Mouse (Mus musculus) MEL (cell line): Measurements from ENCODE around the gene Myl12a. TPM values are rescaled to one million over a fixed set of nuclear protein-coding genes. Genes with fewer than 3 reads are reported as not detected.

Source experiments
- DNase-seq: peaks from one replicate; pipeline ENCODE4 v3.0.0; 2011; ENCODE audit warnings: low read depth, low spot score
- H3K27ac ChIP-seq: 2 replicates; pipeline ENCODE4 v1.5.1; 2012; ENCODE audit warnings: low read depth, mild to moderate bottlenecking, control low read depth, low read length, moderate library complexity; ENCODE audit not compliant: control insufficient read depth
- H3K27me3 ChIP-seq, 2 experiments: fragments of 150-350 bp in 1 of 2; sonication (generic) in 1 of 2; 2 replicates each; pipeline ENCODE4 v1.6.1; 2012; ENCODE audit warnings: low read length in 2 of 2, mild to moderate bottlenecking in 2 of 2, improper control_type of control experiment in 1 of 2, moderate library complexity in 1 of 2; ENCODE audit not compliant: insufficient read depth in 2 of 2, control insufficient read depth in 1 of 2
- H3K36me3 ChIP-seq, 2 experiments: 2 replicates each; pipeline ENCODE4 v1.6.1; 2012 to 2014; ENCODE audit warnings: low read length in 2 of 2, improper control_type of control experiment in 1 of 2, inconsistent platforms in 1 of 2, mild to moderate bottlenecking in 1 of 2; ENCODE audit not compliant: insufficient read depth in 2 of 2, control insufficient read depth in 1 of 2
- H3K4me1 ChIP-seq, 2 experiments: fragments of 150-350 bp in 1 of 2; sonication (generic) in 1 of 2; 2 replicates each; pipeline ENCODE4 v1.6.1; 2012; ENCODE audit warnings: low read length in 2 of 2, improper control_type of control experiment in 1 of 2, mild to moderate bottlenecking in 1 of 2; ENCODE audit not compliant: insufficient read depth in 2 of 2, control insufficient read depth in 1 of 2
- H3K4me3 ChIP-seq, 2 experiments: fragments of 150-350 bp in 1 of 2; sonication (generic) in 1 of 2; 2 replicates each; pipeline ENCODE4 v1.5.1; 2012; ENCODE audit warnings: low read depth in 2 of 2, low read length in 2 of 2, mild to moderate bottlenecking in 2 of 2, moderate library complexity in 2 of 2, control low read depth in 1 of 2, improper control_type of control experiment in 1 of 2; ENCODE audit not compliant: control insufficient read depth in 1 of 2, insufficient read depth in 1 of 2
- H3K79me2 ChIP-seq: 2 replicates; pipeline ENCODE4 v1.6.1; 2012; ENCODE audit warnings: mild to moderate bottlenecking, low read length, moderate library complexity; ENCODE audit not compliant: control insufficient read depth, poor library complexity, insufficient read depth
- H3K9ac ChIP-seq: 2 replicates; pipeline ENCODE4 v1.6.1; 2012; ENCODE audit warnings: low read depth, mild to moderate bottlenecking, control low read depth, low read length, moderate library complexity; ENCODE audit not compliant: control insufficient read depth, poor library complexity, severe bottlenecking
- H3K9me3 ChIP-seq: fragments of 150-350 bp; sonication (generic); replicated peaks from 2 replicates; pipeline ENCODE4 v1.6.1; 2012; ENCODE audit warnings: mild to moderate bottlenecking, low read length, improper control_type of control experiment, moderate library complexity; ENCODE audit not compliant: insufficient read depth
- ELF1 ChIP-seq: IDR thresholded peaks from 2 replicates; pipeline ENCODE4 v1.6.1; 2014; ENCODE audit warnings: low read depth, mild to moderate bottlenecking, inconsistent platforms, low read length, improper control_type of control experiment, moderate library complexity
- GABPA ChIP-seq: IDR thresholded peaks from 2 replicates; pipeline ENCODE4 v1.6.1; 2012; ENCODE audit warnings: low read depth, mild to moderate bottlenecking, inconsistent platforms, low read length, improper control_type of control experiment, moderate library complexity
- GATA1 ChIP-seq: IDR thresholded peaks from 2 replicates; pipeline ENCODE4 v1.6.1; 2011; ENCODE audit warnings: low read depth, low read length, improper control_type of control experiment
- JUND ChIP-seq: IDR thresholded peaks from 2 replicates; pipeline ENCODE4 v1.6.1; 2011; ENCODE audit warnings: low read depth, mild to moderate bottlenecking, improper control_type of control experiment, low read length
- KAT2A ChIP-seq: conservative IDR thresholded peaks from 2 replicates; pipeline ENCODE4 v1.6.1; 2012; ENCODE audit warnings: low read depth, low read length, improper control_type of control experiment, inconsistent platforms
- MAX ChIP-seq: IDR thresholded peaks from 2 replicates; pipeline ENCODE4 v1.6.1; 2011; ENCODE audit warnings: low read length, improper control_type of control experiment
- MAZ ChIP-seq: IDR thresholded peaks from 2 replicates; pipeline ENCODE4 v1.6.1; 2012; ENCODE audit warnings: low read depth, mild to moderate bottlenecking, inconsistent platforms, low read length, improper control_type of control experiment
- MEF2A ChIP-seq: IDR thresholded peaks from 2 replicates; pipeline ENCODE4 v1.6.1; 2014; ENCODE audit warnings: low read depth, mild to moderate bottlenecking, inconsistent platforms, low read length, improper control_type of control experiment; ENCODE audit not compliant: poor library complexity, insufficient replicate concordance, severe bottlenecking; ENCODE audit errors: extremely low read depth
- NELFE ChIP-seq: IDR thresholded peaks from 2 replicates; pipeline ENCODE4 v1.6.1; 2011; ENCODE audit warnings: low read depth, low read length, improper control_type of control experiment
- POLR2A ChIP-seq, 2 experiments: IDR thresholded peaks; 2 replicates each; pipeline ENCODE4 v1.6.1; 2011 to 2012; ENCODE audit warnings: low read length in 2 of 2, mild to moderate bottlenecking in 2 of 2, control low read depth in 1 of 2, improper control_type of control experiment in 1 of 2, low read depth in 1 of 2, moderate library complexity in 1 of 2; ENCODE audit not compliant: control insufficient read depth in 1 of 2, insufficient read depth in 1 of 2, poor library complexity in 1 of 2
- POLR2AphosphoS2 ChIP-seq: IDR thresholded peaks from 2 replicates; pipeline ENCODE4 v1.6.1; 2011; ENCODE audit warnings: low read length, improper control_type of control experiment
- POLR2AphosphoS5 ChIP-seq: IDR thresholded peaks from 2 replicates; pipeline ENCODE4 v1.6.1; 2012; ENCODE audit warnings: low read depth, borderline replicate concordance, mild to moderate bottlenecking, inconsistent platforms, low read length, moderate library complexity, mixed read lengths
- RAD21 ChIP-seq: IDR thresholded peaks from 2 replicates; pipeline ENCODE4 v1.6.1; 2011; ENCODE audit warnings: mild to moderate bottlenecking, low read depth, low read length, improper control_type of control experiment
- RCOR1 ChIP-seq: IDR thresholded peaks from 2 replicates; pipeline ENCODE4 v1.6.1; 2012; ENCODE audit warnings: low read depth, mild to moderate bottlenecking, inconsistent platforms, low read length, improper control_type of control experiment
- TAL1 ChIP-seq: IDR thresholded peaks from 2 replicates; pipeline ENCODE4 v1.6.1; 2012; ENCODE audit warnings: mild to moderate bottlenecking, inconsistent platforms, low read length, moderate library complexity, mixed read lengths
- TBP ChIP-seq: IDR thresholded peaks from 2 replicates; pipeline ENCODE4 v1.8.0; 2011; ENCODE audit warnings: low read depth, low read length, improper control_type of control experiment
- USF1 ChIP-seq: IDR thresholded peaks from 2 replicates; pipeline ENCODE4 v1.6.1; 2014; ENCODE audit warnings: low read depth, mild to moderate bottlenecking, inconsistent platforms, low read length, improper control_type of control experiment, moderate library complexity
- USF2 ChIP-seq, 2 experiments: IDR thresholded peaks; 2 replicates each; pipeline ENCODE4 v1.6.1; 2011 to 2012; ENCODE audit warnings: improper control_type of control experiment in 2 of 2, low read length in 2 of 2, borderline replicate concordance in 1 of 2, inconsistent platforms in 1 of 2, low read depth in 1 of 2, mild to moderate bottlenecking in 1 of 2; ENCODE audit not compliant: insufficient read depth in 1 of 2
- ZC3H11A ChIP-seq: IDR thresholded peaks from 2 replicates; pipeline ENCODE4 v1.6.1; 2012; ENCODE audit warnings: low read depth, mild to moderate bottlenecking, inconsistent platforms, low read length, improper control_type of control experiment
- ZMIZ1 ChIP-seq: IDR thresholded peaks from 2 replicates; pipeline ENCODE4 v1.6.1; 2012; ENCODE audit warnings: low read depth, mild to moderate bottlenecking, inconsistent platforms, low read length, improper control_type of control experiment, moderate library complexity
- polyA plus RNA-seq, 2 experiments: library from polyadenylated mRNA; stranded (reverse) in 1 of 2; unstranded in 1 of 2; fragments of >175 nt in 1 of 2; fragments of >200 nt in 1 of 2; gene quantifications; 2 replicates each; pipeline versions ENCODE4 v1.2.1 to v1.2.4; 2012; ENCODE audit warnings: low replicate concordance in 2 of 2, low read depth in 1 of 2; ENCODE audit not compliant: insufficient read length in 2 of 2, insufficient read depth in 1 of 2, missing spikeins in 1 of 2
- total RNA-seq: library from RNA; depleted of rRNA; stranded (reverse); fragments of 300-350 nt; gene quantifications from 2 replicates; pipeline ENCODE4 v1.2.3, GENCODE M21; 2012

The Myl12a gene
- total and polyA plus RNA-seq, 3 experiments, result 113 to 130 TPM; not detected in 1

- H3K4me1 ChIP-seq, result peaks cover 0 to 7% of the 10 kb centered on the region in 2 experiments; a peak in 3 of 4 replicates
- DNase-seq, result no peak
- no peaks in the 10 kb centered on the region for H3K9me3 ChIP-seq
Observed at GRCm38 (mm10) chr17:70995551-70995950, 7.1 kb downstream of the Myl12a start.

GRCm38 (mm10) chr17:70994671-70995070, 8.0 kb downstream of the Myl12a start:
- Histone ChIP-seq H3K27ac (no peak overlapping the region), H3K27me3 (no peaks in the 10 kb centered on the region), H3K36me3 (peaks cover 10 to 12% of the 10 kb centered on the region in 2 experiments), H3K4me3 (no peak overlapping the region), H3K9ac (no peak overlapping the region), H3K9me3 (no peaks in the 10 kb centered on the region), H3K79me2 (peaks cover 29% of the 10 kb centered on the region), H3K4me1 (peaks cover 0 to 2% of the 10 kb centered on the region in 2 experiments; a peak in 3 of 4 replicates)
- peak; percentile 38 for DNase-seq
- no peak for TF ChIP-seq POLR2AphosphoS2
- TF ChIP-seq MAX, result no peak
- no peak for TF ChIP-seq ZMIZ1
- no peak for TF ChIP-seq MEF2A
- TF ChIP-seq RAD21, result no peak
- TF ChIP-seq POLR2AphosphoS5, result no peak
- no peak for TF ChIP-seq JUND
- no peak for TF ChIP-seq GABPA
- no peak for TF ChIP-seq USF1
- no peak for TF ChIP-seq KAT2A
- TF ChIP-seq TAL1, result no peak
- TF ChIP-seq MAZ, result no peak
- no peak for TF ChIP-seq ELF1

More at GRCm38 (mm10) chr17:70995551-70995950, 7.1 kb downstream of the Myl12a start:
- H3K27ac ChIP-seq, result no peak overlapping the region
- H3K9ac ChIP-seq, result no peak overlapping the region
- peaks cover 31% of the 10 kb centered on the region for H3K79me2 ChIP-seq
- H3K36me3 ChIP-seq, result peaks cover 12 to 17% of the 10 kb centered on the region in 2 experiments
- no peak for TF ChIP-seq USF2 (IDR thresholded peaks at IDR 0.05; ENCODE audit: borderline replicate concordance in 1 of 2, insufficient read depth in 1 of 2, low read depth in 1 of 2, low read length in 2 of 2)
- no peak for TF ChIP-seq TAL1
- no peak for TF ChIP-seq TBP
- no peak for TF ChIP-seq POLR2AphosphoS5
- no peak for TF ChIP-seq POLR2A (IDR thresholded peaks at IDR 0.05; ENCODE audit: control insufficient read depth in 1 of 2, insufficient read depth in 1 of 2, low read depth in 1 of 2, low read length in 2 of 2, poor library complexity in 1 of 2)
- TF ChIP-seq MEF2A, result no peak
- no peak for TF ChIP-seq RCOR1
- no peak for TF ChIP-seq GATA1
- no peak for TF ChIP-seq NELFE
- no peak for TF ChIP-seq ZC3H11A
- no peak overlapping the region for H3K4me3 ChIP-seq
- no peaks in the 10 kb centered on the region for H3K27me3 ChIP-seq
